Mouse (Mus musculus): ENCODE results near the gene Laptm4a. TPM values are rescaled to one million over a fixed set of nuclear protein-coding genes. Genes with fewer than 3 reads are reported as not detected.

Laptm4a gene
- polyA plus RNA-seq (2016; fragmentation: Nextera tagmentation; extraction: Ambion mirVana) = 197 and 207 TPM in 2 replicates

DNA sequence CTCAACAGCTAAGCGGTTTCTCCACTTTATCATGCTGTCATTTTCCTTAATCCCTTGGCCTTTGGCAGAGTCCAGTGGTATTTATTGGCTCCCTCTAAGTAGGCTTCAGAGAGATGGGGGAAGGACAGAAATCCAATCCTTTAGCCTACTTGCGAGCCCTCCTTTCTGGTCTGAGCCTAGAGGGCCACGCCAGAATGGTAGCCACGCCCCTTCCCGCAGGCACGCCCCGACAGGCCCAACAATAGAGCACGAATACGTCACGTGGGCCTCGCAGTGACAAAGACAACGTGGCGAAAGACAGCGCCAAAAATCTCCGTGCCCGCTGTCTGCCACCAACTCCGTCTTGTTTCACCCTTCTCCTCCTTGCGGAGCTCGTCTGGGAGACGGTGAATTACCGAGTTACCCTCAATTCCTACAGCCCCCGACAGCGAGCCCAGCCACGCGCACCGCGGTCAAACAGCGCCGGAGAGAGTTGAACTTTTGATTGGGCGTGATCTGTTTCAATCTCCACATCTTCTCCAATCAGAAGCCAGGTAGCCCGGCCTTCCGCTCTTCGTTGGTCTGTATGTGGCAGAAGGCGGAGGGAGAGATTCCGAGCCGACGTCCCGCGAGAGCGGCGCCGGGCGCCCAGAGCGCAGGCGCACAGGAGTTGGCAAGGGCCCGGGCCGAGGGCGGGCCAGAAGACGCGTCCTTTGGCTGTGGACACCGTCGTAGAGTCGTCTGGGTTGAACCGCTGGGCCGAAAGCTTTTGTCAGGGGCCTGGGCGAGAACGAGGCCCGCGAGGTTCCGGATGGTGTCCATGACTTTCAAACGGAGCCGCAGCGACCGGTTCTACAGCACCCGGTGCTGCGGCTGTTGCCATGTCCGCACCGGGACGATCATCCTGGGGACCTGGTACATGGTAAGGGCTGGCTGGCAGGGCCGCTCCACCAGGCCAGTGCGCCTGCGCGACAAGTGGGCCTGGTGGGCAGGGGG lies at the start of gene Laptm4a:
Gene Laptm4a, plus strand, starts transcription at position 271 of the 975 bp plus-strand sequence.
- Histone ChIP-seq H3K27me3 (replicated peaks) (no peaks in the 10 kb centered on the region), H3K9ac (peak within 1 kb of the TSS; percentile 86), H3K36me3 (peaks cover 4% of the 10 kb centered on the region; the same call in 1 of the 2 replicates), H3K4me1 (peaks cover 21% of the 10 kb centered on the region), H3K27ac (peak within 1 kb of the TSS; percentile 89), H3K4me3 (peak within 1 kb of the TSS; percentile 71), H3K4me2 (replicated peaks) (peak within 1 kb of the TSS; percentile 70), H3K9me3 (no peaks in the 10 kb centered on the region)
- ATAC-seq (ENCODE audit: low FRiP score, low read depth) = peak; percentile 99
- WGBS = under 1% methylated on average over 73 of the region's 73 CpGs

- Histone ChIP-seq H3K4me3 (no peak overlapping the region), H3K4me1 (no peaks in the 10 kb centered on the region), H3K9ac (no peak overlapping the region), H3K36me3 (no peaks in the 10 kb centered on the region), H3K9me3 (no peaks in the 10 kb centered on the region), H3K27me3 (replicated peaks) (no peaks in the 10 kb centered on the region), H3K4me2 (replicated peaks) (no peak overlapping the region), H3K27ac (no peak overlapping the region)
- WGBS = 83% methylated on average over 9 of the region's 9 CpGs
- no peak for ATAC-seq (ENCODE audit: low FRiP score, low read depth)
Measured at GRCm38 (mm10) chr12:8875583-8875982, 45.9 kb upstream of the Laptm4a start.

DNA sequence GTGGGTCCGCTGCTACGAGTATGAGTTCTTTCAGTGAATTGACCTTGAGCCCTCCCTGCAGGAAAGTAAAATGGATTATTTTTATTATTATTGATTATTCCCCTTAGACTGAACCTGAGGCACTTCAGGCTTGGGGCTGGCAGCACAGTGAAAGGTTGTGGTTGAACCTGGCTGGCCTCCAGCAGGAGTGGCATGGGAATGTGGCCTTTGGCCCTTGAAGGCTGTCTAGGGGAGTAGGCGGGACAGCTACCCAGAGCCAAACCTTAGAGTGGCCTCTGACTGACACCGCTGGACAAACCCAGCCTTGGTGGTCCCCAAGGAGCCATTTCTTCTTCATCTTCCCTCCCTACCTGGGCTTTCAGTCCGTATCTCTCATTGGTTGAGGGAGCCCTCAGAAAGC lies 44.6 kb upstream of the Laptm4a start:
- no peaks in the 10 kb centered on the region for H3K36me3 ChIP-seq
- no peaks in the 10 kb centered on the region for H3K27me3 ChIP-seq (replicated peaks)
- H3K4me2 ChIP-seq (replicated peaks) = no peak overlapping the region
- no peak overlapping the region for H3K9ac ChIP-seq
- H3K4me3 ChIP-seq = no peak overlapping the region
- WGBS = 83% methylated on average over 5 of the region's 5 CpGs
- no peaks in the 10 kb centered on the region for H3K4me1 ChIP-seq
- no peak overlapping the region for H3K27ac ChIP-seq
- ATAC-seq (ENCODE audit: low FRiP score, low read depth) = no peak
- H3K9me3 ChIP-seq = no peaks in the 10 kb centered on the region

DNA sequence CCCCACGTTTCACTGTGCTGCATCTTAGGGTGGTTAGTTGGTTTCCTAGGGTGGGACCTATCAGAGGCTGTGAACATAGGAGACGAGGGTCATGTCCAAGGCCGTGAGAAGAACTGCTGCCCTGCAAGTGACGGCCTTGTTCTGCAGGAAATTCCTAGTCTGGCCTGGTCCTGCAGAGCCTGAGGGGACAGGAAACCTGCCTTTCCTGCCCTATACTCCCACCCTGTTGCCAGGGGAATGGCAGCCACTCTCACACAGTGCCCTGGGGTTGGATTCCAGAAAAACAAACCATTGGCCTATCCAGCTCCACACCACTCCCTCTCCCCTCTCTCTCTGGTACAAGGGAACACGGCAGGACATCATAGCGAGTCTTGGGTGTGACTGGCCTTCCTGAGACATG lies 44.1 kb upstream of the Laptm4a start:
- 75% methylated on average over 6 of the region's 6 CpGs for WGBS
- Histone ChIP-seq H3K4me2 (replicated peaks) (no peak overlapping the region), H3K36me3 (no peaks in the 10 kb centered on the region), H3K9me3 (no peaks in the 10 kb centered on the region), H3K4me3 (no peak overlapping the region), H3K27me3 (replicated peaks) (no peaks in the 10 kb centered on the region), H3K27ac (no peak overlapping the region), H3K4me1 (no peaks in the 10 kb centered on the region), H3K9ac (no peak overlapping the region)
- ATAC-seq (ENCODE audit: low FRiP score, low read depth) = no peak

- 89% methylated on average over 2 of the region's 2 CpGs for WGBS
- Histone ChIP-seq H3K4me2 (replicated peaks) (no peak overlapping the region), H3K27me3 (replicated peaks) (0 out of 2 replicates have a peak, but pooled peaks cover under 1% of the 10 kb centered on the region), H3K4me1 (no peaks in the 10 kb centered on the region), H3K27ac (no peak overlapping the region), H3K9ac (no peak overlapping the region), H3K4me3 (no peak overlapping the region), H3K9me3 (no peaks in the 10 kb centered on the region), H3K36me3 (no peaks in the 10 kb centered on the region)
- no peak for ATAC-seq (ENCODE audit: low FRiP score, low read depth)
Measured at GRCm38 (mm10) chr12:8878752-8879151, 42.7 kb upstream of the Laptm4a start.

- ATAC-seq (ENCODE audit: low FRiP score, low read depth) = no peak
- no peaks in the 10 kb centered on the region for H3K36me3 ChIP-seq
- H3K9me3 ChIP-seq = no peaks in the 10 kb centered on the region
- H3K27me3 ChIP-seq (replicated peaks) = 0 out of 2 replicates have a peak, but pooled peaks cover 4% of the 10 kb centered on the region
- no peaks in the 10 kb centered on the region for H3K4me1 ChIP-seq
- no peak overlapping the region for H3K4me3 ChIP-seq
- H3K27ac ChIP-seq = no peak overlapping the region
- 67% methylated on average over 6 of the region's 6 CpGs for WGBS
- no peak overlapping the region for H3K4me2 ChIP-seq (replicated peaks)
- no peak overlapping the region for H3K9ac ChIP-seq
Measured at GRCm38 (mm10) chr12:8879389-8879788, 42.1 kb upstream of the Laptm4a start.

DNA sequence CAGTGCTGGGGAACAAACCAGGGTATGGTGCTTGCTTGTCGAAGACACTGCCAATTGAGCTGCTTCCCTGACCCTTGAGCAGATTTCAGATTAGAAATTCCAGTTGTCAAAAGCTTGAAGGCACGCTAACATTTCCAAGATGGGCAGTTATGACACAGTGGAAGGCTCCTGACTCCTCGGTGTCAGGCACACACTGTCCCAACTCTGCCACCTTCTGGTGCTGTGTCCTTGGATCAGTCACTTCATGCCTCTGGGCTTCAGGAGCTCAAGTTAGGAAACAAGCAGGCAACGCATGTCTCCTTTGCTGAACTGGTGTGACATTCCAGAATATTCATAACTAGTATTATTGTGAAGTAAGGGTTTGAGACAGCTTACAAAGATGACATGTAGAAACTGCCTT lies 39.7 kb upstream of the Laptm4a start:
- Histone ChIP-seq H3K4me1 (peaks cover 11% of the 10 kb centered on the region), H3K36me3 (no peaks in the 10 kb centered on the region), H3K27me3 (replicated peaks) (0 out of 2 replicates have a peak, but pooled peaks cover 4% of the 10 kb centered on the region), H3K9ac (no peak overlapping the region), H3K4me3 (no peak overlapping the region), H3K9me3 (no peaks in the 10 kb centered on the region), H3K27ac (no peak overlapping the region), H3K4me2 (replicated peaks) (no peak overlapping the region)
- 72% methylated on average over 4 of the region's 4 CpGs for WGBS
- ATAC-seq (ENCODE audit: low FRiP score, low read depth) = no peak

- Histone ChIP-seq H3K27me3 (replicated peaks) (0 out of 2 replicates have a peak, but pooled peaks cover 4% of the 10 kb centered on the region), H3K4me2 (replicated peaks) (no peak overlapping the region), H3K4me3 (no peak overlapping the region), H3K36me3 (no peaks in the 10 kb centered on the region), H3K9me3 (no peaks in the 10 kb centered on the region), H3K4me1 (peaks cover 11% of the 10 kb centered on the region), H3K9ac (no peak overlapping the region), H3K27ac (no peak overlapping the region)
- WGBS = 80% methylated on average over 8 of the region's 8 CpGs
- ATAC-seq (ENCODE audit: low FRiP score, low read depth) = no peak
Measured at GRCm38 (mm10) chr12:8882376-8882775, 39.1 kb upstream of the Laptm4a start.

DNA sequence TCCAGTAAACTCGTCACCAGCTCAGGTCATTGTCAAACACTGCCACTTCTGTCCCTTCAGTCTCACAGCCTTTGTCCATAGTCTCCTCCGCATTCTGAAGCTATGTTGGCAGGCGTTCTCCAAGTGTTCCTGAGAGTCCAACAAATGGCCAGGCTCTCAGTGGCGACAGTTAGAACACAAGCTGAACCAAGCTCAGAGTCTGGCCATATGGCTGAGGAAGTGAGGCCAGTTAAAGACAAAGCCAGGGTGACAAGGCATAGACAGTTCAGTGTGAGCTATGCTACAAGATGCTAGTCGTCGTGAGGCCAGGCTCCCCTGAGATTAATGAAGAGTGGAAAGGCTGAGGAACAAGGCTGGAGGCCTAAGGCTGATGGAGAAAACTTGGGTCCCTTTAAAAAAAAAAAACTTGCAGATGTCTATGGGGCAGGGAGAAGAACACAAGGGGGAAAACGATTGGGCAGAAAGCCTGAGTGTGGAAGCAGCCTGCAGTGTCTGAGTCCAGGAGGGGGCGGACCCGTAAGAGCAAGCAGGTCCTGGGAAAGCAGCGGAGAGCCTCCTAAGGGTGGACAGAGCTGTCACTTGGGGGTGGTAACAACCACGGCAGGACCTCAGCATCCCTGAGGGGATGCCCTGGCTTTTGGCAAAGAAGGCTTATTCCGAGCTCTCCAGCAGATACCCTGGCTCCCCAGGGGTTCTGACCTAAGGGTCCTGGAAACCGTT lies 36.9 kb upstream of the Laptm4a start:
- WGBS = 23% methylated on average over 13 of the region's 13 CpGs
- no peaks in the 10 kb centered on the region for H3K9me3 ChIP-seq
- H3K4me1 ChIP-seq = peaks cover 11% of the 10 kb centered on the region
- no peak overlapping the region for H3K4me3 ChIP-seq
- peak overlapping the region; percentile 18; the same call in 1 of the 2 replicates for H3K4me2 ChIP-seq (replicated peaks)
- no peak overlapping the region for H3K27ac ChIP-seq
- 0 out of 2 replicates have a peak, but pooled peaks cover 4% of the 10 kb centered on the region for H3K27me3 ChIP-seq (replicated peaks)
- H3K9ac ChIP-seq = no peak overlapping the region
- no peaks in the 10 kb centered on the region for H3K36me3 ChIP-seq
- no peak for ATAC-seq (ENCODE audit: low FRiP score, low read depth)

DNA sequence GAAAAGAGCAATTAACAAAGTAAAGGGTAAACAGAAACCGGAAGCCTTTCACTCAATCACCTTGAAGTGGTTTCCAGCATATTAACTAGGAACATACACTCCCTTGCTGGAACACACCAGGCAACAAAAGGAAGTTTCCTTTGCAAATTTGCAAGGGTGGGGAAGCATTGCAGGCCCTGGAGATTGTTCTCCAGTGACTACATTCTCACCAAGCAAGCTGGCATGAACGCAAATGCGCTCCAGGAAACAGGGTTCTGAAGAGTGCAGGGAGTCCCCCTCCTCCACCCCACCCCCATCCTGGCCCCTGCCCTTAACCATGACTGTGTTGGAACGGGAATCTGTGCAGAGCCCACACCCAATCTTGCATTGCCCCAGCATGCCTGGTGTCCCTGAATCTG lies 36.3 kb upstream of the Laptm4a start:
- Histone ChIP-seq H3K9ac (no peak overlapping the region), H3K27me3 (replicated peaks) (0 out of 2 replicates have a peak, but pooled peaks cover 4% of the 10 kb centered on the region), H3K4me1 (peaks cover 11% of the 10 kb centered on the region), H3K4me3 (no peak overlapping the region), H3K36me3 (no peaks in the 10 kb centered on the region), H3K27ac (no peak overlapping the region), H3K9me3 (no peaks in the 10 kb centered on the region), H3K4me2 (replicated peaks) (0 out of 2 replicates have a peak overlapping the region, but pooled peaks have one; percentile 18)
- 19% methylated on average over 4 of the region's 4 CpGs for WGBS
- ATAC-seq (ENCODE audit: low FRiP score, low read depth) = no peak

GRCm38 (mm10) chr12:8885950-8886349 lies 35.5 kb upstream of the Laptm4a start:
- H3K4me2 ChIP-seq (replicated peaks) = no peak overlapping the region
- H3K27ac ChIP-seq = no peak overlapping the region
- 0 out of 2 replicates have a peak, but pooled peaks cover 4% of the 10 kb centered on the region for H3K27me3 ChIP-seq (replicated peaks)
- 64% methylated on average over 3 of the region's 3 CpGs for WGBS
- no peaks in the 10 kb centered on the region for H3K9me3 ChIP-seq
- H3K4me3 ChIP-seq = no peak overlapping the region
- no peak overlapping the region for H3K9ac ChIP-seq
- peaks cover 11% of the 10 kb centered on the region for H3K4me1 ChIP-seq
- ATAC-seq (ENCODE audit: low FRiP score, low read depth) = no peak
- H3K36me3 ChIP-seq = no peaks in the 10 kb centered on the region

GRCm38 (mm10) chr12:8888445-8888844 lies 33.0 kb upstream of the Laptm4a start:
- no peak for ATAC-seq (ENCODE audit: low FRiP score, low read depth)
- 62% methylated on average over 7 of the region's 7 CpGs for WGBS
- Histone ChIP-seq H3K4me1 (peaks cover 11% of the 10 kb centered on the region), H3K9me3 (no peaks in the 10 kb centered on the region), H3K36me3 (no peaks in the 10 kb centered on the region), H3K27ac (no peak overlapping the region), H3K9ac (no peak overlapping the region), H3K27me3 (replicated peaks) (0 out of 2 replicates have a peak, but pooled peaks cover 4% of the 10 kb centered on the region), H3K4me2 (replicated peaks) (no peak overlapping the region), H3K4me3 (no peak overlapping the region)

Data from neural tube, embryonic 12.5 days (tissue).